In the genomic region with DNA sequence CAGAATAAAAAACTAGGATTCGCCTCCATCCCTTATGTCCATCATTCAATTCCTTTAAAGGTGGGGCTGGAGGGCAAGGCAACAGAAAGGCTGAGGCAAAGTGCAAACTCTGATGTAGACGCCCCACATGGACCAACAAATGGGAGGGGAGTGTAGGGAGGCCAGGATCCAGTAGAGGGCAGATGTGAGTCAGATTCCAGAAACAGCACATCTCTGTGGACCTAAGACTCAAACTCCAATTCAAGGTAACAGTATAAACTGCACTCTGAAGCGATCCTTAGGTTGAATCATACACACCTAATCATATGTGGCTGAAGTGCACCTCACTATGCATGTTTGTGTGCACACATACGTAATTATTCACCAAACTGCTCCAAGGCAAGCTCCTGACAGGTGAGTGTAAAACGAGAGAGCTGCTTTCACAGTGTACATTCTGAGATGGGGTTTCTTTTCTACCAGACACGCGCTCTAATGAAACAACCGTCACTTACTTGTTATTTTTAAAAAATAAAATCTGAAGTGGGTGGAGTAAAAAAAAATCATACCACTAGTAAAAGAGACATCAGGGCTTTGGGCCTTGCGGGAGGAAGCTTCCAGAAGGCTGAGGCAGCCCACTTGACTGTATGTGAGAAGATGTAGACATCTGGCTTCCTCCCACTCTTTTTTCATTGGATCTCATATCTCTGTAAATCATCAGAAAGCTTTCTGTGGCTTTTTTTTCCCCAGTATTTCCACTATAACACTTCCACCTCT, we compare ENCODE assay signal across 8 mouse cellular contexts.
DNase-seq lines count a peak whose midpoint lies in the region; ATAC-seq and TF ChIP-seq lines count a peak whose summit lies in the region.

No protein-coding gene starts in this region.

- peaks cover 19% of the 10 kb centered on the region for H3K4me1 ChIP-seq in testis, adult 2 months (ENCODE audit: control insufficient read depth, insufficient read depth, low read length)
- H3K4me1 ChIP-seq in embryonic facial prominence, embryonic 10.5 days, result peaks cover 11% of the 10 kb centered on the region
- H3K4me1 ChIP-seq in midbrain, embryonic 12.5 days, result peaks cover 7% of the 10 kb centered on the region; the same call in 1 of the 2 replicates

- ATAC-seq in midbrain, embryonic 12.5 days (ENCODE audit: low FRiP score, low read depth), result peak; percentile 39; the same call in 1 of the 2 replicates

- no peak for TF ChIP-seq POLR2A in testis, adult 2 months (IDR thresholded peaks at IDR 0.05; ENCODE audit: control insufficient read depth, low read depth, low read length)

- H3K9ac ChIP-seq in midbrain, embryonic 12.5 days (replicated peaks), result no peak overlapping the region

- H3K9me3 ChIP-seq in embryonic facial prominence, embryonic 10.5 days, result no peaks in the 10 kb centered on the region
- H3K9me3 ChIP-seq in midbrain, embryonic 12.5 days, result no peaks in the 10 kb centered on the region

- DNase-seq in testis, postnatal 14 days (ENCODE audit: low spot score), result no peak
- DNase-seq in adrenal gland, postnatal 14 days, result peak; percentile 65
- peak; percentile 72 for DNase-seq in embryonic facial prominence, embryonic 10.5 days (ENCODE audit: low spot score)
- peak; percentile 47 to 61 for DNase-seq in heart, postnatal 36 days
- DNase-seq in left cerebral cortex, adult 8-10 months (ENCODE audit: low spot score in 2 of 2), result peak; percentile 59 to 78
- peak; percentile 86 for DNase-seq in telencephalon, adult 2 months (ENCODE audit: low read depth, low spot score)

- H3K4me2 ChIP-seq in midbrain, embryonic 12.5 days (replicated peaks), result no peak overlapping the region

- no peak overlapping the region for H3K27ac ChIP-seq in testis, adult 2 months (ENCODE audit: control insufficient read depth, insufficient read depth, low read depth, low read length)
- H3K27ac ChIP-seq in embryonic facial prominence, embryonic 10.5 days (replicated peaks), result no peak overlapping the region
- no peak overlapping the region for H3K27ac ChIP-seq in midbrain, embryonic 12.5 days (replicated peaks)

- intact Hi-C loops in heart, postnatal 36 days (cut with DNase I), result loop anchor here (5.0 kb wide), 1 partner anchor 157 kb away; no protein-coding TSS in a partner anchor

- 60% methylated on average over 9 of the region's 9 CpGs for WGBS in embryonic facial prominence, embryonic 10.5 days
- WGBS in midbrain, embryonic 12.5 days, result 62% methylated on average over 9 of the region's 9 CpGs

- no peaks in the 10 kb centered on the region for H3K27me3 ChIP-seq in testis, adult 2 months (ENCODE audit: control insufficient read depth, insufficient read depth, low read length)
- H3K27me3 ChIP-seq in embryonic facial prominence, embryonic 10.5 days (replicated peaks; ENCODE audit: low read depth, poor library complexity, severe bottlenecking), result peaks cover 12% of the 10 kb centered on the region; the same call in 1 of the 2 replicates
- peaks cover 3% of the 10 kb centered on the region; the same call in 1 of the 2 replicates for H3K27me3 ChIP-seq in midbrain, embryonic 12.5 days

- no peaks in the 10 kb centered on the region for H3K36me3 ChIP-seq in testis, adult 2 months (ENCODE audit: control insufficient read depth, insufficient read depth, low read length)
- no peaks in the 10 kb centered on the region for H3K36me3 ChIP-seq in embryonic facial prominence, embryonic 10.5 days (replicated peaks)
- H3K36me3 ChIP-seq in midbrain, embryonic 12.5 days, result no peaks in the 10 kb centered on the region

- H3K4me3 ChIP-seq in testis, adult 2 months (ENCODE audit: control insufficient read depth, low read depth, low read length), result no peak overlapping the region
- no peak overlapping the region for H3K4me3 ChIP-seq in embryonic facial prominence, embryonic 10.5 days
- H3K4me3 ChIP-seq in midbrain, embryonic 12.5 days, result no peak overlapping the region

- TF ChIP-seq CTCF in testis, adult 2 months (IDR thresholded peaks at IDR 0.05; ENCODE audit: control insufficient read depth, insufficient read depth, insufficient replicate concordance, low read depth, low read length), result peak; percentile 51; the same call in 1 of the 2 replicates
